Mouse (Mus musculus): Measurements from ENCODE around the gene 4930548H24Rik. TPM values are rescaled to one million over a fixed set of nuclear protein-coding genes. Genes with fewer than 3 reads are reported as not detected.
"Not testable (repeated sequence)": the region's sequence is repeated elsewhere in the genome, so short reads cannot be mapped to it uniquely, and the experiment has no call there.

4930548H24Rik gene
- total RNA-seq (2021), result under 1 TPM in 1 of 2 experiments, not detected in 1; 0.20 TPM

DNA sequence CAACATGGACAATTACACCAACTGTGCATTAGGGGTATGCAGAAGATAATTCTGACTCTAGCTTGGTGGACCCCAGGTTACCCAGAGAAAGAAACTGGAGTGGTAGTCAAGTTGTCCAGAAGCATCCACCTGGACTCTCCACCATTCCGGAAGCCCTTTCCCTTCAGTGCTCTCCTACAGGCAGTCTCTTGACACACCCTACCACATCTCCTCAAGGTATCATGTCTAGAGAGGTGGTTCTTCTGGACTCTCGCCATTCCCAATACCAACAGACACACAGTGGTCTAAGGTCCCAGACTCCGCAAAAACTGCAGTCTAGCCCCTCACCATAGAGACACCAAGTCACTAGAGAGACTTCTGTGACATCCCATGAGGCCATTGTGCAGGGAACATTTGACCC lies at the start of gene 4930548H24Rik:
Gene 4930548H24Rik, plus strand, starts transcription at position 301 of the 400 bp plus-strand sequence.
- DNase-seq, result no peak

DNA sequence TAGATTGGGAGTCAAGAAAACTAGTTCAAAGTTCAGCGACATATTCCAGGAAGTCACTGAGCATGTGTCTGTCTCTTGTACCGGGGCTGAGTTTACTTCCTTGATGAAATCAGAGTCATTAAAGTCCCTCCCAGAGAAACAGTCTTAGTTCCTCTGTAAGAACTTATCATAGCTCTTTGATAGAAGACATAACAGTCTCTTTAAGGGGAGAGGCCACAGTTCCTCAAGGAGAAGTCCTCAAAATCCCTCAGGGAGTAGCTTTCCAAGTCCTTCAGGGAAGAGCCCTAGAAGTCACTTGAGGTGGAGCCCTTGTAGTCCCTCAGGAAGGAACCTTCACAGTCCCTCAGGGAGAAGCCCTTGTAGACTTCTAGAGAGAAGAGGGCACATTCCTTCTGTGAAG lies 34.2 kb upstream of the 4930548H24Rik start:
- DNase-seq, result no peak

DNA sequence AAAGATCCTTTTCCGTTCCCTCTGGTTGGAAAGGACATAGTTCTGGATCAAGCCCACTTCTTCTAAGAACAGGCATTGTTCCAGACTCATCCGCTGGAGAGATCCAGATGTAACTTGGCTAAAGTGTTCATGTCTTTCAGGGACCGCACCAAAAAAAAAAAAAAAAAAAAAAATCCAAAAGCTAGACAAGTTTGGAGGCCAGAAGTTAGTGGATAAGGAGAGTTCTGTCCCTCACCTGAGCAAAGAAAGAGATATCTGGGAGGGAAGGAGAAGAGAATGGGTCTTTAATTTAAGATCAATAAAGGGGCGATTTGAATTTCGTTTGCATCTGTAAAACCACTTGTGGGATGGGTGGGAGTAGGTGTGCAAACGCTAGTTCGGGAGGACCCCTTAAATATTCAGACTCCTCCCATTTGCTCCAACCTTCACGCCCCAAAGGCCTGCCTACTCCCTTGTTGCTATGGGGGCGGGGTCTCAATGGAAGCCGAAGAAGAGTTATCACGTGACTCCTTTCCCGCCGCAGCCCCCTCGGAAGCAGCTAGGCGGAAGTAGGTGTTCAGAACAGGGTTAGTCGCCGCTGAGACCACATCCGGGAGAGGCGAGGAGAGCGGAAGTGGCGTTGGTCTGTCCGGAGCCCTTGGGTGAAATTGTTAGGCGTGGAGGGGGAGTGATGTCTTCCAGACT lies 33.5 kb upstream of the 4930548H24Rik start, which contains the start of gene Zfp512:
Gene Zfp512, plus strand, starts transcription at position 554 of the 684 bp plus-strand sequence.
- peak; percentile 89 to 91 for DNase-seq

DNA sequence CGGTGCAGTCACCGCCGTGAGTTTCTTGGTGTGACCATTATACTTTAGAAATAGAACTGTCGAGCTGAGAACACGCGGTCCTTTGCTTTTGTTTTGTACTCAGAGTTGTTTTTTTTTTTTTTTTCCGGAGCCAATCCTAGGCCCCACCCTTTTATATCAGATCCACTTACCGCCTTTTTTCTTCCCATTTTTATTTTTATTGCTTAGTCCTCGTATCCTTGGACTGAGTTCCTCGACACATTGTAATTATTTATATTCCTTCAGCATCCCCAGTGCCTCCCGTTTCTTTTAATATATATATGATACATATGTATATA lies 33.0 kb upstream of the 4930548H24Rik start:
- DNase-seq, result no peak

DNA sequence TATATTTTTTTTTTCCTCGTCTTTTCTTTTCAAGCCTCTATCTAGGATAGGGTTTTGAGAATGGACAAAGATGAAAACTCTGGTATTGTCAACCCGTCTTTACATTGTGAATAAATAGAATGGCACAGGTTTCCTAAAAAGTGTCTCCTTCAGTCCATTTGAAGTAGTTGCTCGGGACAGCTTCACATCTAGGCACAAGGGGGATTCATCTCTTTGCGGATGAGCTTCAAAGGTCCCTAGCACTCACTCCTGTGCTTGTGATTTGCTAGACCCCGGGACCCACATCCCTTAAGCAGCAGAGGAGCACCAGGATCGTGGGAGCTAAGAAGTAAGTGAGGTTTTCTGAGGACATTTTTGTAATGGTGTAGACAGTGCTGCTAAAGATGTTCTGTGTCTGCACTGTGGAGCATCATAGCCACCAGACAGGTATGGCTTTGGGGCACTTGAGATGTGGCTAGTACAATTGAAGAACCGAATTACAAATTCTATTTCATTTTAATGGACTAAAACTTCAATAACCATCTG lies 32.6 kb upstream of the 4930548H24Rik start:
- DNase-seq, result no peak

DNA sequence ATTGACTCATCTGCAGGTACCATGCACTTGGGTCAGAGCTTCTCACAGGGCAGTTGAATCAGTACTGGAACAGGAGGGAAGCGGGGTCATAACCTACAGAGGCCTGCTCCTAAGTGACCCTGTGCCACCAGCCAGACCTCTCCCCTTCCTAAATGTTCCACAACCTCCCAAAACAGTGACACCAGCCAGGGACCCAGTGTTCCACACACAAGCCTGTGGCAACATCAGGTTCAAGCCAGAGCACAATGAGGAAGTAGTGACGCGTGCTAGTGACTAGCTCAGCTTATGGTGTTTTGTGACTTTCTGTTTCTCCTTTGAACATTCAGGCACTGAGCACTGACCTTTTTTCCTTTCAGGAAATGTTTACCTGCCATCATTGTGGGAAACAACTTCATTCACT lies 17.7 kb upstream of the 4930548H24Rik start:
- no peak for DNase-seq

DNA sequence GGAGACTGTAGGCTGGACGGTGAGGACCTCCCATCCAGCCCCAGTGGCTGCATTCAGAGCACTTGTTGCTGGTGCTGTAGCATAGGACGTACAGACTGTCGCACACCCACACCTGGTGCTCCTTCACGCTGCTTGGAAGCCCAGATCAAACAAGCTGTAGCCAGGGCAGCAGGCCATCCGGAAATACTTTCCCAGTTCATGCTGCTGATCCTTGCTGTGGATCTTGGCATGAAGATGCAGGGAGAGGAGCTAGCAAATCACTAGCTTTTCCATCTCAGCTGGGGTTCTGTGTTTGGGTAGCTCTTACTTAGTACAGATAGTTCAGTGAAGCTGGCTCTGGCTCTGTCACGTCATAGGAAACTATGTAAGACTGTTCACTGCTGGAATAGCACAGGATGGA lies 15.8 kb upstream of the 4930548H24Rik start:
- DNase-seq, result no peak

DNA sequence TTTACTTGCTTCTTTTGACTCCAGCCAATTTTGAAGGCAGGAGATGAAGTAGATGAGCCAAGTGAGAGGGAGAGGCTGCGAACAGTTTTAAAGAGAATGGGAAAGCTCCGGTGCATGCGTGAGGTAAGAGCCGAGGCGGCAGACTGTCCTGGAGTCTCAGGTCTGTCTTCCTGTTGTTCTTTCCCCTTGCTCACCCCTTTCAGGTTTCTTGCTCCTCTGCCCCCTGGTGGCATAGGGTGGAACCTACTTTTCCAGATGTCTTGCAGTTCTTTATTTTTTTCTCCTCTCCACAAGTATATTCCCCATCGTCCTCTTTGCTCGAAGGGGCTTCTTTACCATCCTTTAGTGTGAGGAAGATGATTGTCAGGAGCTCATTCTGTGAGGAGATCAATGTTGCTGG lies 15.2 kb upstream of the 4930548H24Rik start:
- no peak for DNase-seq

DNA sequence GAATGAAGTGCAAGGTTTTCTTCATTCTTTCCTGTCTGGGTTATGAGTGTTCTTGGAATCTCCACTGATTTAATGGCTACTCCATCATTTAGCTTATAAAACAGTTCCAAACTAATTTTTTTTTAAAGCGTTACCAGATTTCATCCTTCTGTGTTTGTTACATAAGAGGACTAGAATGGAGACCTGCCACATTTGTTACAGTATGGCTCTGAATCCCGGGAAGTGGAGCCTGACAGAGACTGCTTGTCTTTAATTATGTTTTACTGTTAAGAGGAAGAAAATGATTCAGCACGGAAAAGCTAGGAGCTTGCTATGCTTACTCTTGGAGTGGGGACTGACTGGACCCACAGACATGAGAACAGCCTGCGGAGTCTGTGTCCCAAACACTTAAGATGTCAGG lies 5.0 kb upstream of the 4930548H24Rik start:
- DNase-seq, result peak in 1 of 2 experiments; percentile 8

DNA sequence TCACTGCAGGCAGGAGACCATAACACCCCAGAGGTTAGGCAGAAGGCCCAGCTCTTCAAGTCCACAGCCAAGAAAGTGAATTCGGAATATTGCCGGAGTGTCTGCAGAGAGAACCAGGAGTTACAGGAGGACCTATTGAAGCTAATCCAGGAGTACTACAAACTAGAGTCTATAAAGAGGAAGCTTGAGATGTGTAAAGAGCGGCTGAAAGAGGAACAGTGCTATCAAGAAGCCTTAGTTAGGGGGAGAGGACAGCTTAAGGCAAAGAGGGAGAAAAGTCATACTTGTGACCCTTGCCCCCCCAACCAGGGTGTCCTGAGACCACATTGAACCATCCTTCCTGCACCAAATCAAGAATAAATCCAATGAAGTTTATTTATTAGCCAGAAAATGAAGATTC lies 2.3 kb downstream of the 4930548H24Rik start:
- no peak for DNase-seq

DNA sequence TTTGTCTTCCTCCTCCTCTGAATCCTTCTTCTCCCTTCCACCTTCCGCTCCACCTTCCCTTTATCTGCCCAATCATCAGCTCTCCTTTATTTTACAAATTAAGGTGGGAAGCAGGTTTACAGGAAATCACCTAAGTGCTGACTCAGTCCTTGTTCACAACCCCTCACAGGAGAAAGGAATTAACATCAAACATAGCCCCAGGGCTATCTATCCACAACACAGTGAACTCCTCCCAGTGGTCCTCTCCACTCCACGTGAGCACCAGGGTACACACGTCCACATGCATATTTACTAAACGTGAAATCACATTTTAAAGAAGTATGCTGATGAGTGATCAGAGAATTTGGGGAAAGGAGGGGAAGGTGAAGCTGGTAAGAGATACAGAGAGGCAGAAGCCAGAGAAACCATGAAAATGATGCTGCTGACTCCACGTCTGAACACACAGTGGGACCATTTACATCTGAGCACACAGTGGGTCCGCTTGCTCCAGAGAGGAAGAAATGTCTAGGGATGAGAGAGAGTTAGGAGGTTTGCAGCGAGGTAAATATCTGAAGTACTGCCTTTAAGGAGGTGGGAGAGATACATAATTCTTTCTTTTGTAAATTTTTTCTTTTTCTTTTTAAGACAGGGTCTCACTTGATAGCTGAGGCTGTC lies 3.7 kb downstream of the 4930548H24Rik start:
- DNase-seq, result no peak

DNA sequence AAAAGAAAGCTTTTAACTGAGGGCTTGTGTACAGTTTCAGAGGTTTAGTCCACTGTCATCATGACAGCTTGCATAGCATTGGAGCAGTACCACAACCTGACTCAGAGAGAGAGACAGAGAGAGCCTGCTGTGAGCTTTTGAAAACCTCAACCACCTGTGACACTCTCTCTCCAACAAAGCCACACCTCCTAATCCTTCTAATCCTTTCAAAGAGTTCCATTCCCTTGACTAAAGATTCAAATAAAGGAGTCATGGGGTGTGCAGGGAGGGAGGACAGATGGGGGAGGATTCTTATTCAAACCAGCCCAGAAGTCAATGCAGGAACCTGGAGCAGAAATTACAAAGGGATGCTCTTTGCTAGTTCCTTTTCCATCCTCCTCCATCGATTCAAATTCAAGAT lies 6.5 kb downstream of the 4930548H24Rik start:
- DNase-seq, result no peak

DNA sequence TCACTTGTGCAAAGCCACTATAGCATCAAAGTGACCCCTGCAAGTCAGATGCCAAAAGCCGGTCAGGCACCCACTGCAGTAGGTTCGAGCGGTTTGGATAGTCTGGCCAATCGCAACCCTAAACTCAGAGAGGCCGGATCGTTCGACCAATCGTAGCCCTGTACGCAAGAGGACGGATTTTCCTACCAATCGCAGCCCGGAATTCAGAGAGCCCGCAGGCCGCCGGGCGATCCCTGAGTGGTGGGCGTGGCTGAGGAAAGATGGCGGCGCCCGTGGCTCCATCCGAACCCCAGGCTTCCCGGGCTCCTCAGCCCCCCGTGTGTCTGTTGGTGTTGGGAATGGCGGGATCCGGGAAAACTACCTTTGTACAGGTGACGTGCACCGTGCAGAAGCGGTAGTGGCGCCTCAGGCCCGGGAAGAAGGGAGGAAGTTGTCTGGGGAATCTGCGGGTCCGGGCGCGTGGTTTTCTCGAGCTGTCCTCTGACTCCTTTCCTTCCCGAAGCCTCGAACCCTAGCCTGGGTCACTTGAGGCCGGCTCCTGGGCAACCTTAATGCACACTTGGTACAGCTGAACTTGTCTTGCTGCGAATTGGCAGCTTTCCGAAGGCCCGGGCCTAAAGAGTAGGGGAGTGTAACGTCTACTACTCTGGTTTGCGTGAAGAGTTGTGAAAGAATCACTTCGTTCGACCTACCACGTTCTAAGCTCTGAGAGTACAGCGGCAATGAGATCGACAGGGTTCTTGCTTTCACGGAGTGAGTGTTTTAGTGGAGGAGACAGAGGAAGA lies 9.2 kb downstream of the 4930548H24Rik start, which contains the start of gene Gpn1:
Gene Gpn1, plus strand, starts transcription at position 229 of the 785 bp plus-strand sequence.
- DNase-seq, result peak; percentile 89

DNA sequence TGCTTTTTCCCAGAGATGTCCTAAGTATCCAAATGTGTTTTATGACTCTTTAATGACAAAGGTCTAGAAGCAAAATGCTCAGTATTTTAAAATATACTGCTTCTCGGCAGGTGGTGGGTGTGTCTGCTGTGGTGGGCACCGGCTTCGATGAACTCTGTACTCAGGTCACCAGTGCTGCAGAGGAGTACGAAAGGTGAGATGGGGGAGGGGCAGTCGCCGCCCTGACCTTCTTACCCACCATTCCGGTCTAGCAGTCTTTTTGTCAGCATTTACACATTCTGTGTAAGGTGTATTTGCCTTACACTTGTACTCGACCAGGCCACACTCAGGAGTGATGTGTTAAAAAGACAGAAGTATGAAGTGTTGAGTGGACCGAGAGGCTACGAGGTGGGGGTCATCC lies 19.3 kb downstream of the 4930548H24Rik start:
- DNase-seq, result no peak

DNA sequence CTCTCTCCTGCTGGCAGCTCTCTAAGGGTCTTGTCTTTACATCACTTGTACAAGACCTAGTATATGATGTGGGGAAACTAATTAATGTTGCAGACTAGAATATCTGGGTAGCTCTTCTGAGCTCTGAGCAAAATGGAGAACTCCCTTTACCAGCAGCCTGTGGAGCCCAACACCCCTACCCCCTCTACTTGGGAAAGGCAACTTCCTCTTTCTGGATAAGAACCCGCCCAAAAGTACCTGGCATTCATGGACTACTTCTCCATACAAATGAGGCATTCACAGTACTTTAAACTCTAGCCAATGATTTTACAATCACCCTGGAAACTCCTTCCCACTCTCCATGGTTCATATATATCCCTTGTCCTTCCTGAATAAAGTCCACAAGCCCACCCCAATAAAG lies 26.9 kb downstream of the 4930548H24Rik start:
- DNase-seq, result no peak

DNA sequence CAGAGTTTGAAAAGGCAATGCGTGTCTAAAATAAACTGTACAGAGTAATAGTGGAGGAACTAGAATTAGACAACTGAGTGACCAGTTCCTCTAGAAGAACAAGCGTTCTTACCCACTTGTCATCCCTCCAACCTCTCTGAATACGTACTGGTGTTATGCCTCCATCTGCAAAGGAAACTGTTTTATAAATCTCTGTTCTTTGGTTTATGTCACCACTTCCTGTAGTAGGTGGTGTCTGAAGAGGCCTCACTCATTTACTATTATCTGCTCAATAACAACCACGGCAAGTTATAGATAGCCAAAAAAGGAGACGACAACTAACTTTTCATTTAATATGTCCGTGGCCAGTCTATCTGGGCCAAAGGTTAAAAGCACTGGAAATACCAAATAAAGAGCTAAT lies 35.0 kb downstream of the 4930548H24Rik start:
- DNase-seq, result no peak

DNA sequence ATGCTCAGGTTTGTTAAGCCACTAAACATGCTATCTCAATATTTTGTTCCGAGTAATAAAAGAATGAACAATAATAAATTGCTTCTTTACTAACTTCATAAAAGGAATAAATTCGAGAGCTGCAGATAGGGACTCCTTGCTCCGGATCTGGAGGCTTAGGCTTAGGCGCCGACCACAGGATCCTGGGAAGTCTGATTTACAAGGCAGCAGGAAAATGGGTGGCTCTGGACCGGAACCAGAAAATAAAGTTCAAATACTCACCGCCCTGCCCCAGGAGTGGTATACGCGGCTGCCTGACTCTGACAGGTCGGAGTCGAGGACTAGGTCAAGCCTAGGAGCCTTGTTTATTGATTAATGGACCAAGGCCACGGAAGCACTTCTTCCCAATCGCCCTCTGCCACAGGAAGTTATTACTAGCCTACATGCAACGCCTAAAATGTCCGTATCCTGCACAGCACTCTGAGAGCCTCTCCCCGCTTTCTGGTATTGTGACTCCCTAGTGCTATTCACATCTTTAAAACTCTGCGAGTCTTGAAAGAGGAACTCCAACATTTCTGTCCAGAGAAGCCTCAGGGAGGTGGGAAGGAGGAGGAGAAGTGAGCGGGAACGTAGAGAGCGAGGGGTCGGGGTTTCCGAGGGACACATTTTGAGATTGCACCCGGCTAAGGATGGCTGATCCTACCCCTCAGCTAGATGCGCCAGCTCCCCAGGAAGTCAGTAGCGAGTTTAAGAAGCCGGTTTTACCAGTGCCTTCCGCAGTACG lies 41.0 kb downstream of the 4930548H24Rik start, which contains the start of gene Slc4a1ap:
Gene Slc4a1ap, plus strand, starts transcription at position 642 of the 763 bp plus-strand sequence.
- DNase-seq, result peak; percentile 77 to 80

DNA sequence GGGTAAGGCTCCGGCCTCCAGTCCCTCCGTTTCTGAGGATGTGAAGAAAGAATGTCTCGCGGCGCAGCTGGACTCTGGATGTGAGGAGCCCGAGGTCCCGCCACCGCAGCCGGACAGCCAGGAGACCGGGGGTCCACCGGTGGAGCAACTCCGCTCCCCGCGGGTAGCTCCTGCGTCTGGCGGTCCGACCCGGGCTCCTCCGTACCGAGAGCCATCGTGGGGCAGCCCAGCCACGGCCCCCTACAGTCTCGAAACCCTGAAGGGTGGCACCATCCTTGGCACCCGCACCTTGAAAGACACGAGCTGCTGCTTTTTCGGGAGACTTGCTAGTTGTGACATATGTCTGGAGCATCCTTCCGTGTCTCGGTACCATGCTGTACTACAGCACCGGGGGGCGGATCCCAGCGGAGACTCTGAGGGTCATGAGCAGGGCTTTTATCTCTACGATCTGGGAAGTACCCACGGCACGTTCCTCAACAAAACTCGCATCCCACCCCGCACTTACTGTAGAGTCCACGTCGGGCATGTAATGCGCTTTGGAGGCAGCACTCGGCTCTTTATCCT lies 41.7 kb downstream of the 4930548H24Rik start:
- no peak for DNase-seq

DNA sequence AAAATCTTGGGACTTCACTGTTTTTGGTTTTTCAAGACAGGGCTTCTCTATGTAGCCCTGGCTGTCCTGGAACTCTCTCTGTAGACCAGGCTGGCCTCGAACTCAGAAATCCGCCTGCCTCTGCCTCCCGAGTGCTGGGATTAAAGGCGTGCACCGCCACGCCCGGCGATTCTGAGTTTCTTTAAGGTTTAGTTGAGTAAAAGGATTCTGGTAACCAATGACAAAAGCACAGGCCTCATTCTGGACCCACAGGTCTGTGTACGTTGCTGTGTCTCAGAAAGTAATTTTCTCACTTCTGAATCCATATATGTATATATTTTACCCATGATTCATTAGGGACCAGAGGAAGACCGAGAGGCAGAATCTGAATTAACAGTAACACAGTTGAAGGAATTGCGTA lies 42.2 kb downstream of the 4930548H24Rik start, which contains the start of gene Supt7l:
Gene Supt7l, minus strand, starts transcription at position 101 of the 400 bp plus-strand sequence.
- DNase-seq, result not testable (repeated sequence)

DNA sequence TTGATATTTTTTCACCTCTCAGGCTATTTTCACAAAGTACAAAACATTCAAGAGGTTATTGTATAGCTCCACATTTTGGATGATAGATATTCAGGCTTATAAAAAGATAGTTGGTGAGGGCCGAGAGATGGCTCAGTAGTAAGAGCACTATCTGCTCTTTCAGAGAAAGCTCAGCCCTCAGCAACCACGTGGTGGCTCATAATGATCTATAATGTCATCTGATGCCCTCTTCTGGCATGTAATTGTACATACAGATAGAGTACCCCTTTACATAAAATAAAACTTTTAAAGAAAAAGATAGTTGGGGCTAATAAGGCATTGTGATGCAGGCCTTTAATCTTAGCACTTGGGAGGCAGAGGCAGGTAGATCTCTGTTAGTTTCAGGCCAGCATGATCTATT lies 43.0 kb downstream of the 4930548H24Rik start:
- DNase-seq, result no peak

DNA sequence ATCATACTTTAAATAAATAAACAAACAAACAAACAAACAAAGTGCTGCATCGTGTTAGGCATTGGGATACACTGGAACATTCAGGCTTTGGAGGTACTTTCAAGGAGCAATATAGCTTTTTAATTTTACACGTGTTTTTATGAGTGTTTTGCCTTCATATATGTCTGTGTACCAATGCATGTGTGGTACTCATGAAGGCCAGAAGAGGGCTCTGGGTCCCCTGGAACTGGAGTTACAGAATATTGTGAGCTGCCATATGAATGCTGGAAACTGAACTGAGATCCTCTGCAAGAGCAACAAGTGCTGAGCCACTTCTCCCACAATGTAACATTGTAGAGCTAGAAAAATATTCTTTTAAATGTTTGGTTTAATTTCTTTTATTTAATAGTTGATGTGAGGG lies 49.7 kb downstream of the 4930548H24Rik start:
- DNase-seq, result no peak

Data from layer of hippocampus, postnatal 36 days (tissue).